Mouse (Mus musculus): ENCODE data around the gene Pld1.
"Not testable (repeated sequence)": the region's sequence is repeated elsewhere in the genome, so short reads cannot be mapped to it uniquely, and the experiment has no call there.

Gene Pld1

DNA sequence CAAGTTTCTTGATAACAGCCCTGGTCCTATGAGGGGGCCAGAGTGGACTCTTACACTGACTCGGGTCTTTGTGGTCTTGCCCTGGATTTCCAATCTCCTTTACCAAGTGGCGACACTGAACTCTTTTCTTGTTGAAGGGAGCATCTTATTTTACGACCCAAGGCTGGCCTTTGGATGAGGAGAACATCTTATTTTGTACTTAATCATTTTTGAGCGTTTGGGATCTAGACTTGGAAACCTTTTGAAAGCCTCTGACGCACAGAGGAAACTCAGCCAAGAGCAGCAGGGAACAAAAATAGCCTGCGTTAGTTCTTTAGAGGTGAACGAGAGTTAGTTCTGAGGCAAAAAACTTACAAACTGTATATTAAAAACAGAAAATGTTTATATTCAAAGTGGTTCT is 4.5 kb downstream of the Pld1 start:
- no peak for DNase-seq (ENCODE audit: low spot score in 2 of 2)

DNA sequence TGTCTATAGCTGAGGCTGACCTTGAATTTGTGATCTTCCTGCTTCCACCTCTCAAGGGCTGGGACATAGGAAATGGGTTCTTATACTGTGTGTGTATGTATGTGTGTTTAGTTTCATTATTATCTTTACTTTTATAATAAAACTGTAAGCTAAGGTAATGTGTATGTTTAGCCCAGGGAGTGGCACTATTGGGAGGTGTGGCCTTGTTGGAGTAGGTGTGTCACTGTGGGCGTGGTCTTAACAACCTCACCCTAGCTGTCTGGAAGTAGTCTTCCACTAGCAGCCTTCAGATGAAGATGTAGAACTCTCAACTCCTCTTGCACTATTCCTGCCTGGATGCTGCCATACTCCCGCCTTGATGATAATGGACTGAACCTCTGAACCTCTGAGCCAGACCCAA is 6.9 kb downstream of the Pld1 start:
- not testable (repeated sequence) for DNase-seq (ENCODE audit: low spot score in 2 of 2)

DNA sequence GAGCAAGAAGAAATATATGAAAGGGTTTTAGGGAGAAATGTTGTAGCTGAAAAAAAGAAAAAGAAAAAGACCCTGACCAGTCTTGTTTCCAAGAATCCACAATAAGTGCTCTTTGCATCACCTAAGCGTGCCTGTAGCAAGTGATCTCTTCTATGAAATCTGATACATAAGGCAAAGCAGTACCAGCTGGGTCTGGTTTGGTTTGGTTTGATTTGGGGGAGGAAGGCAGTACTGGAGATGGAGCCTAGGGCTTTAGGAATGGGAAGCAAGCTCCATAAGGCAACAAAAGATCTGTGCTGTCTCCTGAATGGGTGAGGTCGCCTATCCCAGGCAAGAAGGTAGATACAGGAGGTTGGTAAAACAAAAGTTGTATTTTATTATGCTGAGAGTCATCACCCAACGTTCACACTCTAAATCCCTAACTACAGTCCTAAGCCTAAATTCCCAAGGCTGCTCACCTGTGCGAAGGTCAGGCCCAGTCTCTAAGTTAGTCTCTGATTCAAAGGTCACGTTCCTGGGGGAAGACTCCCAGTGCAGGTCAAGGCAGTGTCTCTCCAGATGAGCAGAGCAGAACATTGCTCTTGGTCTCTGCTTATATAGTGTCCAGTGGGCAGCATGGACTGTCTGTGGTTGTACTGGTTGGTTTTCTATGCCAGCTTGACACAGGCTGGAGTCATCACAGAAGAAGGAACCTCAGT is 10.8 kb downstream of the Pld1 start:
- DNase-seq (ENCODE audit: low spot score in 2 of 2): no peak

DNA sequence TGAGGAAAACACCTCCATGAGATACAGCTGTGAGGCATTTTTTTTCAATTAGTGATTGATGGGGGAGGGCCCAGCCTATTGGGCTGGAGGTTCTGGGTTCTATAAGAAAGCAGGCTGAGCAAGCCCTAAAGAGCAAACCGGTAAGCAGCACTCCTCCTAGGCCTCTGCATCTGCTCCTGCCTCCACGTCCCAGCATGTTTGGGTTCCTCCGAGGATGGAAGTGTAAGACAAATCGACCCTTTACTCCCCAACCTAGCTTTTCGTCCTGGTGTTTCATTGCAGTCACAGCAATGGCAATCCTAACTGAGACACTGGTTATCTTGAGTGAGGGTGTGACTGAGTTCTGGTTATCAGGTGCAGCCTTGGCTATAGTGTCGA is 11.4 kb downstream of the Pld1 start:
- no peak for DNase-seq (ENCODE audit: low spot score in 2 of 2)

DNA sequence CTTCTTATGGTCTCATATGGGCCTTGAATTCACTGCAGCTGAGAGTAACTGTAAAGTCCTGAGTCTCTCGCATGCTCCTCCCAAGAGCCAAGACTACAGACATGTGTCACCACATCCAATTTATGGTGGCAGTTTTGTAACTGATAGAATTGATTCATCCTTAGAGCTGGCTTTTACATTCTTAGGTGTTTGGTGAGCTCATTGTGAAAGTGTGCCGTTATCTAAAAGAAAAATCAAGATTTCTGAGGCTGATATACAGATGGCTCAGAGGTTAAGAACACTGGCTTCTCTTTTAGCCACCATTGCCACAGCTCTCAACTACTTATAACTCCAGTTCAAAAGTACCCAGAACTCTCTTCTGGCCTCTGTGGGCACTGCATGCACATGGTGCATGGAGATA is 12.2 kb downstream of the Pld1 start:
- DNase-seq (ENCODE audit: low spot score in 2 of 2): no peak

DNA sequence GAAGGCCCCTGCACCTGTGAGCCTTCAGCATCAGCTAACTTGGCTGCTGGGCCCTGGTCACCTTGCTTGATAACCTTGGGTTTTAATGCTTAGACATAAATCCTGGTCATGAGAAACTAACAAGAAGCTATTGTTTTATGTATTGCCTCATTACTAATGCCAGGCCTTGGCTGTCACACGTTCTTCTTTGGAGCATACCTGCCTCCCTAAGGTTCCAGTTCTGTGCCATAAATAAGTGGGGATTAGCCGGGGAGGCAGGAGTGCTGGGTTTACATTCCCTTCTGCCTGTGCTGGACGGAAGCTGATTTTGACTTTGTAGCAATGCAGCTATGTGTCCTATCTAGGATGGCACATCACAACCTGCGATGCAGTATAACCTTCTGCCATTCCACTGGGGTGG is 13.2 kb downstream of the Pld1 start:
- DNase-seq (ENCODE audit: low spot score in 2 of 2): no peak

DNA sequence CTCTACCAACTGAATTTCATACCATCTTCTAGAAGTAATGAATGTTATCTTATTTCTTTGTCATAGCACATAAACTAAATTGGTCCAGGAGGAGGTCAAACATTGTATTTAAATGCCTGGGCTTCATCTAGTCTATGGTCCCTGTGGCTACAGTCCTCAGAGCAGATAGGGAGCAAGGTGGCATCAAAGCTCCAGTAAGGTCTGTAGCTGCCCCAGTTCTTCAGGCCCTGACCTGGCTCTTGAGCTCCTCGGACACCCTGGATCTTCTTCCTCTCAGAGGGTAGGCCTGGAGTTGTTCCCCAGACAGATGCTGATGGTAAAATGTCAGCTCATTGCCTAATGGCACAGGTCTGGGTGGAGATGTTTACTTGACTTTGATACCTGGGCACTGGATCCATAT is 17.5 kb downstream of the Pld1 start:
- DNase-seq (ENCODE audit: low spot score in 2 of 2): no peak

DNA sequence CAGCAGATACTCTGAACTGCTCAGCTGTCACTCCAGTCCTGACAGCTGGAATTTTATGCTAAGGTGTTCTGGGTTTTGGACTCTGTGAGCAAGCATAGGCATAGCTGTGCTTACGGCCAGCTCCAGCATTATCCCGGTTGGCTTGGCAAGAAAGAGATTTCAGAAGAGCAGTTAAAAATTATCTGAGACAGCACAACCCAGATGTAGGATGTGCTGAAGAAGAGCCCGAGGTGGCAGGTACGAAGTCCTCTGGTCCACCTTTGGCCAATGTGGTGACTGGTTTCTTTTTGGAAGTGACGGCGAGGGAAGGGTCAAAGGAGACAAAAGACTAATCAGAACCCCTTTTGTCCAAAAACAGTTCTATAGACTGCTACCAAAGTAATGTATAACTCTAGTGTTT is 20.7 kb downstream of the Pld1 start:
- no peak for DNase-seq (ENCODE audit: low spot score in 2 of 2)

DNA sequence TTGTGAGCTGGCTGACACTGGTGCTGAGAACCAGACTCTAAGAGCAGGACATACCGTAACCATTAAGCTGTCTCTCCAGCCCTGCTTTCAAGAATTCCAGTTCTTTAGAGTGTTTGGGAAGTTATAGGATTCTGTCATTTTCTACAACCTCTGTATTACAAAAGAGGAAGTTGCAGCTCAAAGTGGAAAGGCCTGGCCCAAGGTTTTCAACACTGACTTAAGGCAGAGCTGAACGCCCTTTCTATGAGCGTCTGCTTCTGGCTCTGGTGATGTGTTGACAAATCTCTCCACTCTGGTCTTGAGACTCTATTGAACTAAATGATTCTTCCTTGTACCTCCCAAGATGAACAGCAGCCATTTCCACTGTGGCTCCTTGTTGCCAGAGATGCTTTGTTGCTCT is 22.7 kb downstream of the Pld1 start:
- DNase-seq (ENCODE audit: low spot score in 2 of 2): no peak

DNA sequence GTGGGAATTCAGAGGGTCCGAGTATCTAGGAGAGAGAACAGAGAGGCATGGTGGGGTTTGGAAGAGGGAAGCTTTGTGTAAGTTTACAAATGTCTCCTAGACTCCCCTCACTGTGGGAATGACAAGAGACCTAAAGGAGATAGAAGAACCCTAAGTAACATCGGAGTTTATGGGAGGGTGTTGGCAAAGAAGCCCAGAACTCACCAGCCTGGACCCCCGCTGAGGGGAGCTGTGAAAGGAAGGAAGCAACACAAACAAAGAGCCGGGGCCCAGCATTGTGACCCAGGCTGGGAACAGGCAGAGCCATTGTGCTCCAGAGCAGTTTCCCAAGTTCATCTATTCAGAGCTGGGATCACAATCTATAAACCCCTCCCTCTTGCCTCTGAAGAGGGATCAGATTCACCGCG is 25.3 kb downstream of the Pld1 start:
- no peak for DNase-seq (ENCODE audit: low spot score in 2 of 2)

DNA sequence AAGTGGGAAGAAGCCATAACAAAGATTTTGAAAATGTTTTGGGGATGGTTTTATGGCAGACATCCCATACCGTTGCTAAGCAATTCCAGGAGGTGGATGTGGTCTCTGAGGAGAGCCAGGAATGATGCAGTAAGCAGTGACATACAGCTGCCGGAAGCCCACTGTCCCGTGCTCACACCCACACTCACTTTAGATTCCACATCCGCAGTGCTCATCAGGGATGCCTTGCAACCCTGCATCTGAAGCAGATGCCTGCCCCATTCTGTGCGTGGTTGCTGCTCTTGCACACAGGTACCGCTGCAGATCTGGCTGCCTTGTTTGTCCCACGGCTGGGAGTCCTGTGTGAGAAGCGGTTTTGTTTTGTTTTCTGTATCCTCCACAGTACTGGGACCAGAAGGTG is 30.2 kb downstream of the Pld1 start:
- no peak for DNase-seq (ENCODE audit: low spot score in 2 of 2)

DNA sequence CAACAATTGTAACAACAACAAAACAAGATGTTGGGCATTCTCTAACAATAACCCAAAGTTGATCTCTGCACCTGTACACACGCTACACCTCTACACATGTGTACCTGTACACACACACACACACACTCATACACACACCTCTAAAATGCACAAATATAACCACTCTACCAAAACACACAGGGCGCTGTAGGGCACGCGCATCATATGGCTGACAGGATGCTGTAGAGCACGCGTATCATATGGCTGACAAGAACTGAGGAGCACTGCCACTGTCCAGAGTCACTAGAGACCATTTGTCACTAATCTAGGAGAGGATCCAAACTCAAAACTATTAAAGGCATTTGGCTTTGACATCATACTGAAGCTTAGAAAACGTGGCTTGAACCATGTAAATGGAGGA is 35.4 kb downstream of the Pld1 start:
- DNase-seq (ENCODE audit: low spot score in 2 of 2): no peak

DNA sequence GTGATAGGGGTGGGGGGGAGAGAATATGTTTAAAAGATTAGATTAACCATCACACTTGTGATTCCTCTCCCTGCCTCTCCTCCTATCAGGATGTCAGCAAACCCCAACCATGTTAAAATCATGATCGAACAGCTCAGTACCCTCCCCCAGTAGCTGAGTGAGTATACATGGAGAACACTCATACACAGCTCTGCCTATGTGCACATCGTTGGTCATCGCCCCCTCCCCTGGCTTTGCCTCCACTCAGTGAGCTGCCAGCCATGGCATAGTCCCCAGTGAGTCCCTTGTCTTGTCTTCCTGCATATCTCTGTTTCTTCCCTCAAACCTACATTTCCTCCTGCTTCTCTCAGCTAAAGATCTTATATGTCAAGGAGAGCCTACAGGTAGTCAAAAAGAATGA is 36.5 kb downstream of the Pld1 start:
- no peak for DNase-seq (ENCODE audit: low spot score in 2 of 2)

DNA sequence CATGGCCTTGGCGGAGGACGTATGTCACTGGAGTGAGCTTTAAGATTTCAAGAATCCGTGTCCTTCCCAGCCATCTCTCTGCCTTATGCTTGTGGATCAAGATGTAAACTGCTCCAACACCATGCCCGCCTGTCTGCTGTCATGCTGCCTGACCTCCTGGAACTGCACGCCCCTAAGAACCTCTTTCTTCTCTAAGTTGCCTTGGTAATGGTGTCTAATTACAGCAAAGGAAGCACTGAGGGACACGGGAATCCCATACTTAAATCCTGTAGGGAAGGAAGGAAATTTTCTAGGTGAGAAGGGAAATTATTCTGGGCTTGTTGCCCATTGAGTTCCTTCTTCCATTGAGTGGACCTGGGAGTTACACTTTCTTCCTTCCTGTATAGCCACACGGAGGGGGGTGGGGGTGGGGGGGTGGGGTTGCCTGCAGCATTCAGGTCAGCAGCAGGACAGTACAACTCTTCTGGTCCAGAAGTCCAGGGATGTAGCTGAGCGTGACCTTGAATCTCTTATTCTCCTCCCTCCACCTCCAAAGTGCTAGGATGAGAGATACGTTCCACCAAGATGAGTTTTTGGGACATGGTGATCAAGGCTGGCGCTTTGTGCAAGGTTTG is 38.5 kb downstream of the Pld1 start:
- no peak for DNase-seq (ENCODE audit: low spot score in 2 of 2)

DNA sequence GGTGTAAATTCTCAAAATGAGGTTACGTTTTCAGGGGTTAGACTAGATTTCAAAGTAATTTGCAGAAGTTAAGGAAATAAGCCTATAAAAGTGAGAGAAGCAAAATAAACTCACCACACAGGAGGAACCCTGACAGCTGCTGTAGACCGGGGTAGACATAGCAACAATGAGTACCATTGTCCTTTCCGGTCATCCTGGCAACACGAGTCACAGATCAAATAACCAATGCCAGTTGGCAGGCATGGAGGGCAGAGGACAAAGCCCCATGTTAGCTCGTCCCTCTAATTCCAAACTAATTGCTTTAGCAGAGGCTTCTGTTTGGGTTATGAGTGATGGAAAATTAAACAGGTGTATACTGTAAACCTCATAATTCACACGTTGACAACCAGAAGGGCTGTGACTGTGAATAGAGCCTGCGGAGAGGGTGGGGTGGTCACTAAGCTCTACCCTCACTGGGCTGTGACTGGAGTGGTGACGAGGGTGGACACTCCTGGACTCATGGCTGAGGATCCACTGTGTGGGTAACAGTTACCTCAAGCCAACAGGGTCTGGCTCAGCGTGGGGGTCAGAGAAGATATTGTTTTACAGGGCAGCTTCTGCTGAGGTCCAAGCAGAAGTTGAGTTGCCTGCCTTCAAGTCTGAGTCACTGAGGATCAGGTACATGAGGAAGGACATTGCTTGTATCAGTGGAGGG is 39.7 kb downstream of the Pld1 start:
- DNase-seq (ENCODE audit: low spot score in 2 of 2): no peak

DNA sequence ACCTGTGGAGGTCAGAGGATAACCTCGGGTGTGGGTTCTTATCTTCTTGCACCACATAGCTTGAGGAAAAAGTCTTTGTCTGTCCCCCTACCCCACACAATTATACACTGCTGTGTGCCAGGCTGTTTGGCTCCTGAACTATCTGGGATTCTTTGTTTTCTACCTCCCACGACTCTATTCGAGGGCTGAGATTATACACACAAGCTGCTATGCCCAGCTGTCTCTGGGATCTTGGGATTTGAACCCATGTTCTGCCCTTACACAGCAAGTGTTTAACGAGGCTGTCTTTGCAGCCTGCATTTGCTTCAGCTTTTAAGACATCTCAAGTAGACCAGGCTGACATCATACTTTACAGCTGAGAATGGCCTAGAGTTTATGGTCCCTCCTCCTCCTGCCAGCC is 43.1 kb downstream of the Pld1 start:
- no peak for DNase-seq (ENCODE audit: low spot score in 2 of 2)

DNA sequence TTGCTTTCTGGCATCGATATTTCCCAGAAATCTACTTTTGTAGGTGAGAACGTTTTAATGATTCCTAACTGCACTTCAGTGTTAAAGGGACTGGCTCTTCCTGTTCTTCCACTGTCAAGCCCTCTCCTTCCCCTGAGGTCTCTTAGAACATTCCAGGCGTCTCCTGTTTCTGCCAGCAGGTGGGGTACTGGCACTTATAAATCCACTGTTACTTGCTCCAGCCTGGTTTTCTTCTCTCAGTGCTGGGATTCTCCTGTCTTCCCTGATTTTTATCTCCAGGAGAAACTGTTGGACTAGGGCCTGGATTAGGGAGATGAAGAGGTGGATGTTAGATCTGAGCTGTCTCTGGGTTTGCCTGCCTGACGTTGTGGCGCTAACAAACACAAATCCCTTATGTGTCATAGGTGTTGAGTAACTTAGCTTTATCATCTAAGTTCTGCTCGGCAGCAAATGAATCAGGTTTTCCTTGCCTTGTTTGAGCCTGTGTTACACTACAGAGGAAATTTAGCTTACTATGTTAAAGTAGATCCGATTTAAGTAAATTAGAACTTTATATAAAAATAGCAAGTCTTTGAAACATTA is 44.0 kb downstream of the Pld1 start:
- peak in 1 of 2 experiments; percentile 12 for DNase-seq (ENCODE audit: low spot score in 2 of 2)

DNA sequence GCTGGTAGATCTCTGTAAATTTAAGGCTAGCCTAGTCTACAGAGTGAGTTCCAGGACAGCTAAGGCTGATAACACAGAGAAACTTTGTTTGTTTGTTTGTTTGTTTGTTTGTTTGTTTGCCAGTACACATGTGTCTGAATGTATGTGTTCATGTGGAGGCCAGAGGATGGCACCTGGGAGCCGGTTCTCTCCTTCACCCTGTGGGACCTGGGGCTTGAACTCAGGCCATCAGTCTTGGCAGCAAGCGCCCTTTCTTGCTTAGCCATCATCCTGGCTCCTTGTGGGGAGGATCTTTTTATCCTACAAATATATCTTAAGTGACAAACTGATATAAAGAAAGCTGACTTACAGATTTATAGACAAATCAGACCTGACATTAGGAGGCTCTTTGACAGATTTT is 44.8 kb downstream of the Pld1 start:
- no peak for DNase-seq (ENCODE audit: low spot score in 2 of 2)

DNA sequence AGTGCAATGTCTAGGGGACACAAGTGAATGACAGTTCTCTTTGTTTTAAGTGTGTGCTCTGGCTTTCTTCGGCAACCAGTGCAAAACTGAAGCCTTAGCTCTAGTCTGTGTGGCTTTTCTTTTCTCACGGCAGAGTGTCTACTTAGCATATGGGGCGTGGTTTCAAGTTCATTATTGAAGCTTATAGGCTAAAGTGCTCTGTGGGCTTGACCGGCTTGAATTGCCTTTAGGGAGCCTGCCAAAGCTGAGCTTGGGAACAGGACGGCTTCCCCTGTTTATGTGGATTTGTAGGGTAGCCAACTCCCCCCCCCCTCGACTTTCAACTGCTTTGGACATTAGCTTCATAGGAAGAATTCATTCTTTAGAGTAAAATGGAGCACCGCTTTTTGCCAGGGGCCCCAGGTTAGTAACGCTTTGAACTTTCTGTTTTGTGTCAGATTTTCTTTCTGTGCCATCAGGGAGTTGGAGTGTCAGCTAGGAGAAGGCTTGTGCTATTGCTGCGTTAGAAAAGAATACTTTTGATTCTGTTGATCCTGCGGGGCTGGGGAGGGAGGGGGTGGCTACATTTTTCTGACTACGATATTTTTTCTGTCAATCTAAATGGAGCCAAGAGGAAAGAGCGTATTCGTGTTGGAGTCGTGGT is 45.6 kb downstream of the Pld1 start:
- peak; percentile 8 to 33 for DNase-seq (ENCODE audit: low spot score in 2 of 2)

DNA sequence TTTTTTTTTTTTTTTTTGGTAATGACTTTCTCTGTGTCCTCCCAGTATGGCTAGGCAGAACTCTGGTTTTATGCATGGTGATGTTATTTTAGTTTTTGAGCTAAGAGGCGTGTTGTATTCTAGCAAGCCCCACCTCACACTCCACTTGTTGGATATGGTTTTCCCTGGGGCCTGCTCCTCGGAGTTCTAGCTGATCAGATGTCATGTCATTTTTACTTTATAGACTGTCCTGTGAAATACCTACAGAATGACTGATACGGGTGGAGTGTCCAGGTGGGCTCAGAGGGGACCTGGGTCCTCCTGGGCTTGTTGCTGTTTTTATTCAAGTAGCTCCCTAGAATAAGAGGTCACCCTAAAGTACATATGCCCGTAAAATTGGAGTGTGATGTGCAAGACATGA is 46.1 kb downstream of the Pld1 start:
- DNase-seq (ENCODE audit: low spot score in 2 of 2): no peak

DNA sequence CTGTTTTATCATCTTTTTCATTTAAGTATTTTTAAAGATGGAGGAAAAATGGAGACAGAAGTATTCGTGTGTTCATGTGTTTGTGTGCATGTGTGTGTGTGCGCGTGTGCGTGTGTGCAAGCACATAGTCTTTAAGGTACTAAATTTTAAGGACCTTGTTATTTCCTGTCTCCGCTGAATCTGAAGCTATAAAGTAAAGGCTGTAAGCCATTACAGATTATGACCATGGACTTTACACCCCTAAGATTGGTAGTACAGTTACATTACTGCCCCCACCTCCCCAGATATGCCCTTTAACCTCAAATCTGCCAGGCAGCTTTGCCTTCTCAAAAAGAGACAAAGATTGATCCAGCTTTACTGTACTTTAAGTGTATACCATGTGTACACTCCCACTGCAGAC is 46.8 kb downstream of the Pld1 start:
- DNase-seq (ENCODE audit: low spot score in 2 of 2): no peak

DNA sequence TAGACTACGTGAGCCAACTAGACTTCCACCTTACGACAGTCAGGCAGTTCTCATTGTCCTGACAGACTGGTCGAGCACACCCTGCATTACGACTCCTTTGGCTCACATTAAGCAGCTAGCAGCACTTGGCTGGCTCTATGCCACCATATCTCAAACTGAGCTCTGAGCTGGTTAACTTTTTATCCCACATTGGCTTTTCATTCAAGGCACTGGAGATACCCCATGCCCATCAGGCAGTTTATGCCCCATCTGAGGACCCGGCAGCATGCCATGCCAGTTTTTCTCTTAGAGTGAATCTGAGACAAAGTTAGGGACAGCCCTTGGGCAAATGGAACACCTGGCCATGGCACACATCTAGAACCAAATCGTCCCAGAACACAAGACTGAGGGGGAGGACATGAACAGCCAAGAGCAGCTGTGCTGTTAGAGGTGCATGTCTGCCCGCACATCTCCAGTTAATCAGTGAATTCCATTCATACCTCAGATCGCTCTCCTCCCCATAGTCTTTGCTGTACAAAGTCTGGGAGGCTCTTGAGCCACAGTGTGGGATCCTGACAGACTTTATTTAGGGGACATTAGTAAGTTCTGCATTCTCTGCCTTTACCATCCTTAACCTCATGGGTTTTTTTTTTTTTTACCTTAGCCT is 49.5 kb downstream of the Pld1 start:
- no peak for DNase-seq (ENCODE audit: low spot score in 2 of 2)

Data from thymus, postnatal 10 days (tissue).